Mouse (Mus musculus): ENCODE data around the gene Zfp36. TPM values are rescaled to one million over a fixed set of nuclear protein-coding genes. Genes with fewer than 3 reads are reported as not detected.
A peak's percentile ranks its signal among the peaks of the same experiment; 100 is the strongest.

Gene Zfp36
- polyA plus RNA-seq, 2 experiments = 3.9 to 4.6 TPM

- ATAC-seq (ENCODE audit: insufficient read depth) = no peak
- H3K27me3 ChIP-seq (ENCODE audit: control insufficient read depth, insufficient read depth, low read length) = no peaks in the 10 kb centered on the region
- H3K36me3 ChIP-seq (replicated peaks; ENCODE audit: control insufficient read depth, insufficient read depth, low read depth) = no peaks in the 10 kb centered on the region
- H3K4me2 ChIP-seq (ENCODE audit: low read depth) = no peak overlapping the region
- no peak overlapping the region for H3K27ac ChIP-seq
- DNase-seq (ENCODE audit: low read depth in 3 of 3, low spot score in 3 of 3) = peak; percentile 60 to 64 (median 61)
- H3K9me3 ChIP-seq (ENCODE audit: control insufficient read depth, low read length) = no peaks in the 10 kb centered on the region
- H3K4me3 ChIP-seq (ENCODE audit: insufficient read depth in 1 of 2, low read depth in 2 of 2, low read length in 2 of 2) = no peak overlapping the region
- WGBS (ENCODE audit: insufficient replicate concordance) = 3% methylated on average over 4 of the region's 4 CpGs
- peaks cover 3 to 16% of the 10 kb centered on the region in 2 experiments for H3K4me1 ChIP-seq (replicated peaks; ENCODE audit: control insufficient read depth in 2 of 2, insufficient read depth in 2 of 2, low read length in 1 of 2)
- H3K9ac ChIP-seq (replicated peaks) = no peak overlapping the region
- peak; percentile 89 for TF ChIP-seq CTCF (IDR thresholded peaks at IDR 0.05; ENCODE audit: low read depth)
- no peak for TF ChIP-seq EP300 (IDR thresholded peaks at IDR 0.05; ENCODE audit: low read depth)
Measured at GRCm38 (mm10) chr7:28344637-28345036, 35.4 kb downstream of the Zfp36 start.

DNA sequence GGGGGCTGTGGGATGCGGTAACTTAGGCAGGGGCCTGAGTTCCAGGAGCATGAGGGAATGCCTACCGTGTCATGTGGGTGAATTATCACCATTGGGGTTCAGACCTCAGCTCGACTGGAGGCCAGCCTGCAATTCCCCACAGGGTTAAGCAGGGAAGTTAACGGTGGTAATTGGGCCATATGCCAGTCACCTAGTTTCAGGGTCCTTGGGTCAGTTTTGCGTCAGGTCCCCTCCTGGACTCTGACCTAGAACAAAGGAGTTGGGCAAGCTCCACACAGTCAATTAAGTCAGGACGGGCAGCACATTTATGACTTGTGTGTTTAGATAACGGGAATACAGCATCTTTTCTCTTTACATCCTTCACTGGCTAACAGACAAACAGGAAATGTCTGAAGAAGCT lies 38.7 kb downstream of the Zfp36 start:
- DNase-seq (ENCODE audit: low read depth in 3 of 3, low spot score in 3 of 3) = no peak
- no peak overlapping the region for H3K4me2 ChIP-seq (ENCODE audit: low read depth)
- 47% methylated on average over 7 of the region's 7 CpGs for WGBS (ENCODE audit: insufficient replicate concordance)
- TF ChIP-seq CTCF (IDR thresholded peaks at IDR 0.05; ENCODE audit: low read depth) (no peak), EP300 (IDR thresholded peaks at IDR 0.05; ENCODE audit: low read depth) (no peak)
- no peak overlapping the region for H3K27ac ChIP-seq
- no peak overlapping the region for H3K4me3 ChIP-seq (ENCODE audit: insufficient read depth in 1 of 2, low read depth in 2 of 2, low read length in 2 of 2)
- ATAC-seq (ENCODE audit: insufficient read depth) = no peak
- H3K9ac ChIP-seq (replicated peaks) = no peak overlapping the region
- H3K27me3 ChIP-seq (ENCODE audit: control insufficient read depth, insufficient read depth, low read length) = no peaks in the 10 kb centered on the region
- H3K36me3 ChIP-seq (replicated peaks; ENCODE audit: control insufficient read depth, insufficient read depth, low read depth) = no peaks in the 10 kb centered on the region
- H3K9me3 ChIP-seq (ENCODE audit: control insufficient read depth, low read length) = no peaks in the 10 kb centered on the region
- peaks cover 4 to 17% of the 10 kb centered on the region in 2 experiments for H3K4me1 ChIP-seq (replicated peaks; ENCODE audit: control insufficient read depth in 2 of 2, insufficient read depth in 2 of 2, low read length in 1 of 2)

- peaks cover 4 to 15% of the 10 kb centered on the region in 2 experiments for H3K4me1 ChIP-seq (replicated peaks; ENCODE audit: control insufficient read depth in 2 of 2, insufficient read depth in 2 of 2, low read length in 1 of 2)
- H3K36me3 ChIP-seq (replicated peaks; ENCODE audit: control insufficient read depth, insufficient read depth, low read depth) = no peaks in the 10 kb centered on the region; the same call in 1 of the 2 replicates
- DNase-seq (ENCODE audit: low read depth in 3 of 3, low spot score in 3 of 3) = peak; percentile 44 to 59 (median 50)
- H3K27ac ChIP-seq = peak overlapping the region; percentile 86
- TF ChIP-seq EP300 (IDR thresholded peaks at IDR 0.05; ENCODE audit: low read depth) (no peak), CTCF (IDR thresholded peaks at IDR 0.05; ENCODE audit: low read depth) (peak; percentile 56)
- WGBS (ENCODE audit: insufficient replicate concordance) = 33% methylated on average over 19 of the region's 19 CpGs
- peak overlapping the region; percentile 69 to 98 for H3K4me3 ChIP-seq (ENCODE audit: insufficient read depth in 1 of 2, low read depth in 2 of 2, low read length in 2 of 2)
- ATAC-seq (ENCODE audit: insufficient read depth) = no peak
- H3K9me3 ChIP-seq (ENCODE audit: control insufficient read depth, low read length) = no peaks in the 10 kb centered on the region
- H3K27me3 ChIP-seq (ENCODE audit: control insufficient read depth, insufficient read depth, low read length) = no peaks in the 10 kb centered on the region
- H3K9ac ChIP-seq (replicated peaks) = peak overlapping the region; percentile 58
- H3K4me2 ChIP-seq (ENCODE audit: low read depth) = peak overlapping the region; percentile 96
Measured at GRCm38 (mm10) chr7:28339213-28339917, 40.7 kb downstream of the Zfp36 start.

GRCm38 (mm10) chr7:28338108-28338998 lies 41.7 kb downstream of the Zfp36 start, which contains the start of gene Supt5:
Supt5 (minus strand) TSS chr7:28338746.
- ATAC-seq (ENCODE audit: insufficient read depth) = peak; percentile 98
- H3K9me3 ChIP-seq (ENCODE audit: control insufficient read depth, low read length) = no peaks in the 10 kb centered on the region
- under 1% methylated on average over 77 of the region's 77 CpGs for WGBS (ENCODE audit: insufficient replicate concordance)
- peaks cover 4 to 14% of the 10 kb centered on the region in 2 experiments for H3K4me1 ChIP-seq (replicated peaks; ENCODE audit: control insufficient read depth in 2 of 2, insufficient read depth in 2 of 2, low read length in 1 of 2)
- peak within 1 kb of the TSS; percentile 86 for H3K27ac ChIP-seq
- TF ChIP-seq EP300 (IDR thresholded peaks at IDR 0.05; ENCODE audit: low read depth) = peak; percentile 90
- no peak; the same call in 1 of the 2 replicates for TF ChIP-seq CTCF (IDR thresholded peaks at IDR 0.05; ENCODE audit: low read depth)
- peak within 1 kb of the TSS; percentile 81 to 98 for H3K4me3 ChIP-seq (ENCODE audit: insufficient read depth in 1 of 2, low read depth in 2 of 2, low read length in 2 of 2)
- no peaks in the 10 kb centered on the region; the same call in 1 of the 2 replicates for H3K36me3 ChIP-seq (replicated peaks; ENCODE audit: control insufficient read depth, insufficient read depth, low read depth)
- H3K4me2 ChIP-seq (ENCODE audit: low read depth) = peak within 1 kb of the TSS; percentile 96
- DNase-seq (ENCODE audit: low read depth in 3 of 3, low spot score in 3 of 3) = peak; percentile 99
- no peaks in the 10 kb centered on the region for H3K27me3 ChIP-seq (ENCODE audit: control insufficient read depth, insufficient read depth, low read length)
- peak within 1 kb of the TSS; percentile 97 for H3K9ac ChIP-seq (replicated peaks)

DNA sequence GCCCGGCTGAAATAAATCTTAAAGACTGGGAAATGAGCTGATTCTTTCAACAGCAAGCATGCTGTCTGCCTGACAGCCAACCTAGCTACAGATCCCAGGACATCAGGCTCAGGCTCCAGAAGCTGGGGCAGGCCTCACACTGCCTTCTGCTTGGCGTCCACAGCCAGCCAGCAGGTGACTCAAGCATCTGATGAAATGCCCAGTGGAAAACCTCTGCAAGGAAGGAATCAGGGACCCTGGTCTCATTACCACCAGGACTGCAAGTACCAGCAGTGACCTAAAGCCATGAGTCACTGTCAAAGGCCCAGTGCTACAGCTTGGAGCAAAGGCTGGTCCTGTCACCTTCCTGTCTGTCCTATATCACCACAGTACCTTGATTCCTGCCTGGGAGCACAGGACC lies 44.6 kb downstream of the Zfp36 start:
- DNase-seq (ENCODE audit: low read depth in 3 of 3, low spot score in 3 of 3) = no peak
- H3K4me1 ChIP-seq (replicated peaks; ENCODE audit: control insufficient read depth in 2 of 2, insufficient read depth in 2 of 2, low read length in 1 of 2) = peaks cover 4 to 6% of the 10 kb centered on the region in 2 experiments
- ATAC-seq (ENCODE audit: insufficient read depth) = no peak
- no peak overlapping the region for H3K9ac ChIP-seq (replicated peaks)
- peaks cover 7% of the 10 kb centered on the region; the same call in 1 of the 2 replicates for H3K36me3 ChIP-seq (replicated peaks; ENCODE audit: control insufficient read depth, insufficient read depth, low read depth)
- H3K9me3 ChIP-seq (ENCODE audit: control insufficient read depth, low read length) = no peaks in the 10 kb centered on the region
- no peaks in the 10 kb centered on the region for H3K27me3 ChIP-seq (ENCODE audit: control insufficient read depth, insufficient read depth, low read length)
- H3K4me3 ChIP-seq (ENCODE audit: insufficient read depth in 1 of 2, low read depth in 2 of 2, low read length in 2 of 2) = no peak overlapping the region
- 72% methylated on average over 2 of the region's 2 CpGs for WGBS (ENCODE audit: insufficient replicate concordance)
- H3K4me2 ChIP-seq (ENCODE audit: low read depth) = no peak overlapping the region
- TF ChIP-seq EP300 (IDR thresholded peaks at IDR 0.05; ENCODE audit: low read depth) = no peak
- no peak for TF ChIP-seq CTCF (IDR thresholded peaks at IDR 0.05; ENCODE audit: low read depth)
- no peak overlapping the region for H3K27ac ChIP-seq
